Mouse (Mus musculus): ENCODE measurements at regions not wholly inside any gene's neighbourhood (a gene's known extent, or its start where the extent isn't known, plus 50 kb on each side); places are given as distances from the start of the nearest gene placed in this dataset.

DNA sequence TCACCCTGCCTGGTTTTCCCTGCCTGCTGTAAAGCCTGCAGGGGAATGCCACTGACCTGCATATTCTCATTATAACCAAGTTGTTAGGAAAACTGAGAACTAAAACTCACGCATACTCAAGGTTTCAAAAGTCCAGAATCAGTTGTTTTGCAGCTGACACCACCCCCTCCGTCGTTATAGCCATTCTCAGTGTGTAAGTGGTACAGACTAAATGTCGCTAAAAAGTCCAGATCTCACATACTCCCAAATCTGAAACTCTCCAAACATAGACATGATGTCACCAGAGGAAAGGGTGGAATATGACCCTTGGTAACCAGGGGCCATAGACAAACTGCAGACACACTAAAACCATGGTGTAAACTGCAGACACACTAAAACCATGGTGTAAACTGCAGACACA, 61.1 kb upstream of the Hpf1 start:
- intact Hi-C loops (cut with DNase I) = no loop called here
- DNase-seq (ENCODE audit: low spot score in 2 of 2) = no peak

DNA sequence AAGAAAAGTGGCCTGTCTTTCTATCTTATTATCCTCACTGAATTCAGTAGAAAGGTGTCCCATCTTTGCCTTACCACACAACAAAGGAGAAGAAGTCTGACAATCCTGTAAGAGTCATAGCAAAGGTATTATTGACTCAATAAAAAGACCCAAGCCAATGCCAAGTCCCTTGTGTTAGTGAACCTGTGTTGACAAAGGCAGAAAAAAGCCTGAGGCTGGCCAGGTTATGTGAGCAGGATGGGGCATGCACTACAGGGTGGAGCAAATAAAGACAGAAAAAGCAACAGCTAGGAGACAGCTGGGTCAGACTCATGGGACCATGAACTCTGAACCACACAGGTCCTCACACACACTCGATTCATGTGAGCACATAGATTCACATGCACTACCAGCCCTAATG, 59.7 kb upstream of the Hpf1 start:
- intact Hi-C loops (cut with DNase I) = no loop called here

DNA sequence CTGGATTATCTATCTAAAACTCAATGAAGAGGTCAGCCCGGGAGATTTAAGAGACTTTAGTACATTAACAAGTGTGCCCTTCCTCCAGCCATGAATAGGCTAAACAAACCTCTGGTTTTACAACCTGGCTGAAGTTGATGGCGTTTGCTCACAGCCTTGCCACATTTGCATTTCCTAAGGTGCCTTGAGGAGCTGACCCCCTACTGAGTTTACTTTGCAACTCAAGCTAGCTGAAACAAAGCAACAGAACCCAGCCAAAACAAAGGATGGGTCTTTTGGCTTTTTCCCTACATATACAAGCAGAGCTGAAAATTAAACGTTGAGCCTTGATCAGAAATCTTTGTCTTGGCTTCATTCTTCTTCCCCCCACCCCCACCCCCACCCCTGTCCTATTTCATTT, 51.7 kb upstream of the Hpf1 start:
- no peak for DNase-seq (ENCODE audit: low spot score in 2 of 2)
- intact Hi-C loops (cut with DNase I) = no loop called here

More for the DNA sequence above, 59.7 kb upstream of the Hpf1 start:
- no peak for DNase-seq (ENCODE audit: low spot score in 2 of 2)
